Mouse (Mus musculus): ENCODE data around the gene Gnb1l. TPM values are rescaled to one million over a fixed set of nuclear protein-coding genes. Genes with fewer than 3 reads are reported as not detected.

The Gnb1l gene
- polyA plus RNA-seq, 1 experiment = 13.7 TPM

DNA sequence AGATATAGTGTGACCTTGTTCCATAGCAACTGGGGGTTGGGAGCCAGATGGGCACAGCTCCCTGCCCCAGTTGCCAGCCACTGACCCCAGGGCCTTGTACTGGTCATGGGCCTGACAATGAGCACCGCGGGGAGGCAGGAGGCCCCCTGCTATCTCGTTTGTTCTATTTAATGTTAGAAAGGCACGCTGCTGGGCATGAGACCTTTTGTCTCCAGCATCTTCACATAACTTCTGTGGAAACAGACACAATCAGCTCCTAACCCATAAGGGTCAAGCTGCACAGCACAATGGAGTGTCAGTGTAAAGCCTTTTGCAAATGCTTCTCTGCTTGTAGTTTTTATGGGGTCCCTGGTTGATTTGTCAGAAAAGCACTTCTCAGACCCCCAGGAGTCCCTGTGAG, 14.1 kb upstream of the Gnb1l start:
- Histone ChIP-seq H3K4me3 (ENCODE audit: low read depth, low read length) (no peak overlapping the region), H3K27me3 (ENCODE audit: control insufficient read depth, insufficient read depth, low read length, poor library complexity, severe bottlenecking) (no peaks in the 10 kb centered on the region), H3K9me3 (replicated peaks; ENCODE audit: control insufficient read depth, insufficient read depth, low read length, poor library complexity, severe bottlenecking) (no peaks in the 10 kb centered on the region), H3K36me3 (ENCODE audit: control insufficient read depth, insufficient read depth, low read length, poor library complexity, severe bottlenecking) (no peaks in the 10 kb centered on the region), H3K4me1 (ENCODE audit: control insufficient read depth, insufficient read depth, low read length) (peaks cover 9% of the 10 kb centered on the region), H3K27ac (ENCODE audit: insufficient read depth, low read length) (peak overlapping the region; percentile 64), H3K9ac (ENCODE audit: low read depth, poor library complexity, severe bottlenecking) (no peak overlapping the region)
- TF ChIP-seq EP300 (IDR thresholded peaks at IDR 0.05; ENCODE audit: insufficient read depth, low read depth, low read length) (peak; percentile 62; the same call in 1 of the 2 replicates), POLR2A (IDR thresholded peaks at IDR 0.05; ENCODE audit: insufficient read depth, low read length) (no peak)

DNA sequence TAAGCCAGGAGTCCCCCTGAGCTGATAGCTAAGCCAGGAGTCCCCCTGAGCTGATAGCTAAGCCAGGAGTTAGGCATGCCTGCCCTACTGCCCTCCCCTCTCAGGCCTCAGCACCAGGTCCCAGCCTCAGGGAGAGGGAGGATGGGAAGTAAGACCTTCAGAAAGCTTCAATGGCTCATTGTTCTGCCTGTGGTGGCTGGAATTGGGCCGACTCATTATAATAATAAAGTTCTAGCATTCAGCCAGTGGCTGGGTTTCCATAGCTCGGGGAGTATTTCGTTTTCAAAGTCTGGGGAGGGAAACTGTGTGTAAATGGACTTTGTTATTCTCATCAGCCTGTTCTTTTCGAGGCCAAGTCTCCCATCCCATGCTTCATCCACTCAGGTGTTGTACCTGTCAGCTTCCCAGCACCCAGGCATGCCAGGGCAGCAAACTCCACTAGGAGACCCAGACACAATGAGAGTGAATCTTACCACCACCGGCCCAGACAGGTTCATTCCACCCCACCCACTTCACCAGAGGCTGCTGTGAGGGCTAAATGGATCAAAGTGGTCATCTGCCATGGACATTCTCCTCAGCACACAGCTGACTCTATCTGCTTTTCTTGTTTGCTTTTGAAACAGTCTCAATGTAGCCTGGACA, 13.6 kb upstream of the Gnb1l start:
- peaks cover 9% of the 10 kb centered on the region for H3K4me1 ChIP-seq (ENCODE audit: control insufficient read depth, insufficient read depth, low read length)
- H3K4me3 ChIP-seq (ENCODE audit: low read depth, low read length) = no peak overlapping the region
- H3K9me3 ChIP-seq (replicated peaks; ENCODE audit: control insufficient read depth, insufficient read depth, low read length, poor library complexity, severe bottlenecking) = no peaks in the 10 kb centered on the region
- H3K9ac ChIP-seq (ENCODE audit: low read depth, poor library complexity, severe bottlenecking) = no peak overlapping the region
- H3K27ac ChIP-seq (ENCODE audit: insufficient read depth, low read length) = peak overlapping the region; percentile 64
- no peaks in the 10 kb centered on the region for H3K27me3 ChIP-seq (ENCODE audit: control insufficient read depth, insufficient read depth, low read length, poor library complexity, severe bottlenecking)
- peak; percentile 89 for TF ChIP-seq EP300 (IDR thresholded peaks at IDR 0.05; ENCODE audit: insufficient read depth, low read depth, low read length)
- TF ChIP-seq POLR2A (IDR thresholded peaks at IDR 0.05; ENCODE audit: insufficient read depth, low read length) = no peak
- TF ChIP-seq CTCF (IDR thresholded peaks at IDR 0.05; ENCODE audit: low read depth, low read length) = no peak
- H3K36me3 ChIP-seq (ENCODE audit: control insufficient read depth, insufficient read depth, low read length, poor library complexity, severe bottlenecking) = no peaks in the 10 kb centered on the region

DNA sequence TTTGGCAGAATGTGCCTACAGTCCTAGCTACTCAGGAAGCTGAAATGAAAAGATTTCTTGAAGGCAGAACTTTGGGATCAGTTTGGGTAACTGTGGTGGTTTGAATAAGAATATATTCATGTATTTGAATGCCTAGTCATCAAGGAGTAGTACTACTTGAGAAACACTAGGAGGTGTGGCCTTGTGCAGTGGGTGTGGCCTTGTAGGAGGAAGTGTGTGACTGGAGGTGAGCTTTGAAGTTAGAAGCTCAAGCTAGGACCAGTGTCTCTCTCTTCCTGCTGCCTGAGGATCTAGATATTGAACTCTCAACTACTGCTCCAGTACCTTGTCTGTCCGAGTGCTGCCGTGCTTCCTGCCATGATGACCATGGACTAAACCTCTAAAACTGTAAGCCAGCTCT, 12.4 kb upstream of the Gnb1l start:
- no peak overlapping the region for H3K27ac ChIP-seq (ENCODE audit: insufficient read depth, low read length)
- no peak overlapping the region for H3K4me3 ChIP-seq (ENCODE audit: low read depth, low read length)
- no peaks in the 10 kb centered on the region for H3K36me3 ChIP-seq (ENCODE audit: control insufficient read depth, insufficient read depth, low read length, poor library complexity, severe bottlenecking)
- H3K27me3 ChIP-seq (ENCODE audit: control insufficient read depth, insufficient read depth, low read length, poor library complexity, severe bottlenecking) = no peaks in the 10 kb centered on the region
- no peak for TF ChIP-seq CTCF (IDR thresholded peaks at IDR 0.05; ENCODE audit: low read depth, low read length)
- TF ChIP-seq EP300 (IDR thresholded peaks at IDR 0.05; ENCODE audit: insufficient read depth, low read depth, low read length) = 0 out of 2 replicates have a peak, but pooled peaks have one; percentile 33
- no peak for TF ChIP-seq POLR2A (IDR thresholded peaks at IDR 0.05; ENCODE audit: insufficient read depth, low read length)
- no peaks in the 10 kb centered on the region for H3K9me3 ChIP-seq (replicated peaks; ENCODE audit: control insufficient read depth, insufficient read depth, low read length, poor library complexity, severe bottlenecking)
- peaks cover 7% of the 10 kb centered on the region for H3K4me1 ChIP-seq (ENCODE audit: control insufficient read depth, insufficient read depth, low read length)
- no peak overlapping the region for H3K9ac ChIP-seq (ENCODE audit: low read depth, poor library complexity, severe bottlenecking)

DNA sequence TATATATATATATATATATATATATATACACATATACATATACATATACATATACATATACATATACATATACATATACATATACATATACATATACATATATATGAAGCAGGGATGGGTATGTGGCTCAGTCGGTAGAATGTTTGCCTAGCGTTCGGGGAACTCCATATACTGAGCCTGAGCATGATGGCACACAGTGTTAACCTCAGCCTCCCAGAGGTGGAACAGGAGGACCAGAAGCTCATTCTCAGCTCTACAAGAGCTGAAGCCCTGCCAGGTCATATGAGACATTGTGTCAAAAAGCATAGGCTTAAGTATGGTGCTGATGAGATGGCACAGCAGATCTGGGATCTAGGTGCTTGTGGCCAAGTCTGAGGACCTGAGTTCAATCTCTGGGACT, 8.2 kb upstream of the Gnb1l start:
- H3K9ac ChIP-seq (ENCODE audit: low read depth, poor library complexity, severe bottlenecking) = no peak overlapping the region
- TF ChIP-seq EP300 (IDR thresholded peaks at IDR 0.05; ENCODE audit: insufficient read depth, low read depth, low read length) (no peak), CTCF (IDR thresholded peaks at IDR 0.05; ENCODE audit: low read depth, low read length) (no peak)
- H3K9me3 ChIP-seq (replicated peaks; ENCODE audit: control insufficient read depth, insufficient read depth, low read length, poor library complexity, severe bottlenecking) = no peaks in the 10 kb centered on the region
- peaks cover 2% of the 10 kb centered on the region for H3K4me1 ChIP-seq (ENCODE audit: control insufficient read depth, insufficient read depth, low read length)
- H3K27me3 ChIP-seq (ENCODE audit: control insufficient read depth, insufficient read depth, low read length, poor library complexity, severe bottlenecking) = no peaks in the 10 kb centered on the region
- H3K36me3 ChIP-seq (ENCODE audit: control insufficient read depth, insufficient read depth, low read length, poor library complexity, severe bottlenecking) = no peaks in the 10 kb centered on the region
- H3K4me3 ChIP-seq (ENCODE audit: low read depth, low read length) = no peak overlapping the region
- H3K27ac ChIP-seq (ENCODE audit: insufficient read depth, low read length) = no peak overlapping the region

DNA sequence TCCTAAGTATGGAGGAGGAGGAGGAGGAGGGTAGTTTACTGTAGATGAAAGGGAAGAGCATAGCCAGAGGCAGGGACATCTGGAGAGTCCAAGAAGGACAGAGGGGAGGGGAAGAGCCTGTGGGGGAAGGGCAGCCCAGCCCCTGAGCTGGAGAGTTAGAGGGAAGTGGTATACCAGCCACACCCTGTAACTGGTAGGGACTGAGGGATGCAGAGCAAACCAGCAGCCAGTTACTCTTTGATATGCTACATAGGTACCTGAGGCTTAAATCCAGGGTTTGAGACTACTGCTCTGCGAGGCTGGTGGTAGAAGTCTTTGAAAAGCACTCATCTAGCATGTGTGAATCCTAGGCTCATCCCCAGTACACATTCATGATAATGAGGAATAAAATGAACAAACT, 7.6 kb upstream of the Gnb1l start:
- Histone ChIP-seq H3K4me3 (ENCODE audit: low read depth, low read length) (no peak overlapping the region), H3K9ac (ENCODE audit: low read depth, poor library complexity, severe bottlenecking) (no peak overlapping the region), H3K36me3 (ENCODE audit: control insufficient read depth, insufficient read depth, low read length, poor library complexity, severe bottlenecking) (no peaks in the 10 kb centered on the region), H3K9me3 (replicated peaks; ENCODE audit: control insufficient read depth, insufficient read depth, low read length, poor library complexity, severe bottlenecking) (no peaks in the 10 kb centered on the region), H3K4me1 (ENCODE audit: control insufficient read depth, insufficient read depth, low read length) (peaks cover 2% of the 10 kb centered on the region), H3K27me3 (ENCODE audit: control insufficient read depth, insufficient read depth, low read length, poor library complexity, severe bottlenecking) (no peaks in the 10 kb centered on the region), H3K27ac (ENCODE audit: insufficient read depth, low read length) (no peak overlapping the region)
- no peak for TF ChIP-seq CTCF (IDR thresholded peaks at IDR 0.05; ENCODE audit: low read depth, low read length)
- peak; percentile 92 for TF ChIP-seq EP300 (IDR thresholded peaks at IDR 0.05; ENCODE audit: insufficient read depth, low read depth, low read length)

DNA sequence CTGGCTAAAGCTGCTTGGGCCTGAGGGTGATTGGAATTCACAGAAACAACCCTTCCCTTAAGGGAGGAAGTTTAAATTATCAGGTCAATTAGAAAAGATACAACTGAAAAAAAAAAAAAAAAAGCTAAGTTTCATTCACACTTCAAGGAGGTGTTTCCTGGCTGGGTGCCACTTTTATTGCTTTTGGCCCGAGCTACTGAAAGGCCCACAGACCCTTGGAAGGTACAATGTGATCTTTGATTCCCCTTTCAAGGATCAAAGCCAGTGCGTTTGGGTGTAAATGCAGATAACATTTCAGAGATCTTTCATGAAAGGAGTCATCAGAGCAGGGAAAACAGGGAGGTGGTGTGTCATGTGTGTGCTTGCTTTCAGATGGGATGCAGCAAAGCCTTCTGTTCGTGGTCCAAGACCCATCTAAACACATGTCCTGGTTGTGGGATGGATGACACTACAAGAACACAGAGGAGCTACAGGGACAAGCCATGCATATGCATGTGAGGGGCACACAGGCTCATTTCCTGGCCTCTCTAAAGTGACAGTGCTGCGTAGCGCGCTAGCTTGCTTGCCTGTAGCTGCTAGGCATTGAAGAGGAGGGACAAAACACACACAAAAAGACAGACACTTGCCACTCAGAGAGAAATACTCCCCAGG, 523 bp upstream of the Gnb1l start:
- peaks cover 6% of the 10 kb centered on the region for H3K4me1 ChIP-seq (ENCODE audit: control insufficient read depth, insufficient read depth, low read length)
- no peak for TF ChIP-seq CTCF (IDR thresholded peaks at IDR 0.05; ENCODE audit: low read depth, low read length)
- TF ChIP-seq EP300 (IDR thresholded peaks at IDR 0.05; ENCODE audit: insufficient read depth, low read depth, low read length) = no peak
- TF ChIP-seq POLR2A (IDR thresholded peaks at IDR 0.05; ENCODE audit: insufficient read depth, low read length) = no peak
- peak overlapping the region; percentile 85 for H3K4me3 ChIP-seq (ENCODE audit: low read depth, low read length)
- H3K27me3 ChIP-seq (ENCODE audit: control insufficient read depth, insufficient read depth, low read length, poor library complexity, severe bottlenecking) = no peaks in the 10 kb centered on the region
- H3K36me3 ChIP-seq (ENCODE audit: control insufficient read depth, insufficient read depth, low read length, poor library complexity, severe bottlenecking) = peaks cover 11% of the 10 kb centered on the region
- peak overlapping the region; percentile 46 for H3K9ac ChIP-seq (ENCODE audit: low read depth, poor library complexity, severe bottlenecking)
- H3K9me3 ChIP-seq (replicated peaks; ENCODE audit: control insufficient read depth, insufficient read depth, low read length, poor library complexity, severe bottlenecking) = no peaks in the 10 kb centered on the region
- H3K27ac ChIP-seq (ENCODE audit: insufficient read depth, low read length) = peak overlapping the region; percentile 52

All from ES-Bruce4 (cell line).